Mouse (Mus musculus): Measurements from ENCODE around the gene 4930519P11Rik. TPM values are rescaled to one million over a fixed set of nuclear protein-coding genes. Genes with fewer than 3 reads are reported as not detected.

The 4930519P11Rik gene
- polyA plus RNA-seq, 1 experiment: not detected

DNA sequence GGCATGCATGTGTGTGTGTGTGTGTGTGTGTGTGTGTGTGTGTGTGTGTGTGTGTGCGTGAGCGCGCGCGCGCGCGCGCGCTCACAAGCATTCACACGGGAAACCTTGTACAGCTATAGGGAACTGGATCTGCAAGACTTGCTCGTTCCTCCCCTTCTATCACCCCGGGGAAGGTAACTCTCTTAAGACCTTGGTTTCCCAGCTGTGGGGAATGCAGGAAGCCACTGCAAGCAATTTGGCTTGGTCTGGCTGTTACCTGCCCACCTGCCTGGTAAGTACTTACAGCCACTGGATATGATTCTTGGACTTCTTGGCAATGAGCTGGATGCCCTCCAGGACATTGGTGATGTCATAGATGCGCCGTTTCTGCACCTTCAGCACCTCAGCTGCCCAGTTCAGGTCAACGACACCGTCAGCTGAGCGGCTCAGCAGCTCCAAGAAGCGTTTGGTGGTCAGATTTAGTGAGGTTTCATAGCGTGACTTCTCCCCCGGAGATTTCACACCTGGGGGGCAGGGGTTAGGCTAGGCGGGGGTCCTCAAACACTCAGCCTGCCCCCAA lies 49.5 kb downstream of the 4930519P11Rik start:
- Histone ChIP-seq H3K27ac (ENCODE audit: insufficient read depth, low read length) (no peak overlapping the region), H3K4me1 (ENCODE audit: control insufficient read depth, insufficient read depth, low read length) (no peaks in the 10 kb centered on the region)

More for the DNA sequence above, 49.5 kb downstream of the 4930519P11Rik start:
- no peak overlapping the region for H3K4me3 ChIP-seq (ENCODE audit: insufficient read depth, low read length)
- TF ChIP-seq CTCF (IDR thresholded peaks at IDR 0.05; ENCODE audit: borderline replicate concordance, insufficient read depth, low read length): no peak

Other genes starting within 250 kb of the 4930519P11Rik start
- gene Cdk5rap1, start 240.4 kb downstream of the 4930519P11Rik start, polyA plus RNA-seq (2011; ENCODE audit: insufficient read length, low read depth, missing spikeins): 9.3 and 10.0 TPM in 2 replicates
- gene Snta1, start 205.3 kb downstream of the 4930519P11Rik start, polyA plus RNA-seq (2011; ENCODE audit: insufficient read length, low read depth, missing spikeins): 17.1 and 18.5 TPM in 2 replicates
- gene Cbfa2t2, start 177.0 kb downstream of the 4930519P11Rik start, polyA plus RNA-seq (2011; ENCODE audit: insufficient read length, low read depth, missing spikeins): 36.8 and 47.6 TPM in 2 replicates
- gene 1700003F12Rik, start 66.4 kb downstream of the 4930519P11Rik start, polyA plus RNA-seq (2011; ENCODE audit: insufficient read length, low read depth, missing spikeins): 1.9 TPM in 1 of 2 replicates, not detected in the other
- gene Actl10, start 61.7 kb downstream of the 4930519P11Rik start, polyA plus RNA-seq (2011; ENCODE audit: insufficient read length, low read depth, missing spikeins): not detected in 2 replicates
- 0.85 and 1.5 TPM in 2 replicates for gene Necab3, start 54.5 kb downstream of the 4930519P11Rik start, polyA plus RNA-seq (2011; ENCODE audit: insufficient read length, low read depth, missing spikeins)
- 21.5 and 24.3 TPM in 2 replicates for gene E2f1, start 43.5 kb downstream of the 4930519P11Rik start, polyA plus RNA-seq (2011; ENCODE audit: insufficient read length, low read depth, missing spikeins)
- 11.8 and 13.2 TPM in 2 replicates for gene Pxmp4, start 9.7 kb downstream of the 4930519P11Rik start, polyA plus RNA-seq (2011; ENCODE audit: insufficient read length, low read depth, missing spikeins)
- 1.8 and 1.9 TPM in 2 replicates for gene Zfp341, start 140 bp downstream of the 4930519P11Rik start, polyA plus RNA-seq (2011; ENCODE audit: insufficient read length, low read depth, missing spikeins)
- 150 and 153 TPM in 2 replicates for gene Chmp4b, start 38.3 kb upstream of the 4930519P11Rik start, polyA plus RNA-seq (2011; ENCODE audit: insufficient read length, low read depth, missing spikeins)
- gene Gm14214, start 156.6 kb upstream of the 4930519P11Rik start, polyA plus RNA-seq (2011; ENCODE audit: insufficient read length, low read depth, missing spikeins): not detected in 2 replicates
- 137 and 168 TPM in 2 replicates for gene Raly, start 177.7 kb upstream of the 4930519P11Rik start, polyA plus RNA-seq (2011; ENCODE audit: insufficient read length, low read depth, missing spikeins)
- gene a, start 178.0 kb upstream of the 4930519P11Rik start, polyA plus RNA-seq (2011; ENCODE audit: insufficient read length, low read depth, missing spikeins): not detected in 2 replicates